Mouse (Mus musculus) left cerebral cortex, postnatal 36 days (tissue): ENCODE results near the gene Liph. TPM values are rescaled to one million over a fixed set of nuclear protein-coding genes. Genes with fewer than 3 reads are reported as not detected.

ENCODE experiments used
- total RNA-seq, 2 experiments: library from RNA; stranded (reverse); gene quantifications; 2 replicates each; pipeline ENCODE4 v1.2.3; 2021

Gene Liph
- total RNA-seq, 2 experiments from 2014 or later: 0.25 to 0.57 TPM

Other genes starting within 250 kb of the Liph start
- 1 to 10 TPM; 1.9 to 2.0 TPM for gene Ehhadh, start 207.9 kb downstream of the Liph start, total RNA-seq
- 10 to 100 TPM; 13.6 to 16.8 TPM for gene Map3k13, start 201.3 kb downstream of the Liph start, total RNA-seq
- gene Tmem41a, start 48.1 kb downstream of the Liph start, total RNA-seq: 10 to 100 TPM; 17.6 to 17.7 TPM
- 100 to 1,000 TPM in 1 of 2 experiments, 10 to 100 TPM in 1; 93.8 to 100 TPM for gene Senp2, start 13.8 kb upstream of the Liph start, total RNA-seq
- 1 to 10 TPM in 1 of 2 experiments, under 1 TPM in 1; 0.79 to 2.4 TPM for gene Igf2bp2, start 167.6 kb upstream of the Liph start, total RNA-seq